Mouse (Mus musculus) MEL (cell line): Measurements from ENCODE around the gene Cox7a1.

Experiments used
- CTCF ChIP-seq, 3 experiments: IDR thresholded peaks in 2 of 3; conservative IDR thresholded peaks in 1 of 3; 2 replicates each; pipeline ENCODE4 v1.5.1; 2011 to 2012; ENCODE audit warnings: low read length in 3 of 3, low read depth in 2 of 3, mild to moderate bottlenecking in 2 of 3, improper control_type of control experiment in 1 of 3, inconsistent platforms in 1 of 3, mixed read lengths in 1 of 3, moderate library complexity in 1 of 3; ENCODE audit not compliant: control insufficient read depth in 1 of 3, insufficient read depth in 1 of 3, poor library complexity in 1 of 3, severe bottlenecking in 1 of 3
- EP300 ChIP-seq, 2 experiments: IDR thresholded peaks; 2 replicates each; pipeline ENCODE4 v1.6.1; 2011; ENCODE audit warnings: improper control_type of control experiment in 2 of 2, low read length in 2 of 2, low read depth in 1 of 2, mild to moderate bottlenecking in 1 of 2
- RAD21 ChIP-seq: IDR thresholded peaks from 2 replicates; pipeline ENCODE4 v1.6.1; 2011; ENCODE audit warnings: mild to moderate bottlenecking, low read depth, low read length, improper control_type of control experiment
- USF2 ChIP-seq, 2 experiments: IDR thresholded peaks; 2 replicates each; pipeline ENCODE4 v1.6.1; 2011 to 2012; ENCODE audit warnings: improper control_type of control experiment in 2 of 2, low read length in 2 of 2, borderline replicate concordance in 1 of 2, inconsistent platforms in 1 of 2, low read depth in 1 of 2, mild to moderate bottlenecking in 1 of 2; ENCODE audit not compliant: insufficient read depth in 1 of 2
- ZKSCAN1 ChIP-seq: IDR thresholded peaks from 2 replicates; pipeline ENCODE4 v1.6.1; 2012; ENCODE audit warnings: low read depth, mild to moderate bottlenecking, inconsistent platforms, low read length, improper control_type of control experiment, moderate library complexity

GRCm38 (mm10) chr7:30215875-30216274 lies 31.9 kb downstream of the Cox7a1 start:
- TF ChIP-seq EP300 (IDR thresholded peaks at IDR 0.05; ENCODE audit: low read depth in 1 of 2, low read length in 2 of 2) (no peak), ZKSCAN1 (no peak), CTCF (IDR thresholded peaks at IDR 0.05 in 2 of 3, conservative IDR thresholded peaks at IDR 0.05 in 1 of 3; ENCODE audit: control insufficient read depth in 1 of 3, insufficient read depth in 1 of 3, low read depth in 2 of 3, low read length in 3 of 3, poor library complexity in 1 of 3, severe bottlenecking in 1 of 3) (no peak), USF2 (IDR thresholded peaks at IDR 0.05; ENCODE audit: borderline replicate concordance in 1 of 2, insufficient read depth in 1 of 2, low read depth in 1 of 2, low read length in 2 of 2) (no peak), RAD21 (no peak)
